Mouse (Mus musculus): ENCODE measurements around the gene Arhgap44. TPM values are rescaled to one million over a fixed set of nuclear protein-coding genes. Genes with fewer than 3 reads are reported as not detected.

The Arhgap44 gene
- total and polyA plus RNA-seq, 3 experiments = 14.9 to 26.6 (median 21.8) TPM

DNA sequence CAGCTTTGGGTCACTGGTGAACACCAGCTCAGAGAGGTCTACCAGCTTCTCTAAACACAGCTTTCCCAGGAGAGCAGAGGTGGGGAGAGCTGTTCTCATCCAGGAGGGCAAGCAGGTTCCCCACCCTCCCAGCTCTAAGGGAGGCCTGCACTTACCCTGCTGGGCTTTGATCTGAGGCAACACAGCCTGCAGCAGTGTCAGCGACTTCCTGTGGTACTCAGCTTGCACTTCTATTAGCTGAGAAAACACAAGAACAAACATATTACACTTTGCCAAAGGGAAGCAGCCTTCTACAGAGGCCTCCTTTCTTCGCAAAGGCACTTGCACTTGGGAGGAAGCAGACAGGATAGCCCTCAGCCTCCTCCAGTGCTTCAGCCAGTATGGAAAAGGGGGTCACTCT is 123.8 kb downstream of the Arhgap44 start:
- no peaks in the 10 kb centered on the region for H3K4me1 ChIP-seq (ENCODE audit: control insufficient read depth, insufficient read depth, low read length)
- 53% methylated on average over 2 of the region's 2 CpGs for WGBS
- H3K27ac ChIP-seq = no peak overlapping the region
- DNase-seq = no peak
- H3K27me3 ChIP-seq (ENCODE audit: control insufficient read depth, insufficient read depth, low read length) = no peaks in the 10 kb centered on the region
- H3K36me3 ChIP-seq (ENCODE audit: control insufficient read depth, insufficient read depth, low read length) = no peaks in the 10 kb centered on the region
- intact Hi-C loops (cut with DNase I) = no loop called here
- H3K79me2 ChIP-seq (replicated peaks; ENCODE audit: control insufficient read depth, insufficient read depth, low read length) = no peaks in the 10 kb centered on the region
- TF ChIP-seq POLR2A (IDR thresholded peaks at IDR 0.05; ENCODE audit: insufficient read depth, low read depth, low read length) (no peak), CTCF (IDR thresholded peaks at IDR 0.05) (no peak), EP300 (IDR thresholded peaks at IDR 0.05; ENCODE audit: insufficient read depth, low read depth, low read length) (no peak)
- H3K4me3 ChIP-seq = no peak overlapping the region
- H3K9ac ChIP-seq (ENCODE audit: low read depth, low read length) = no peak overlapping the region

DNA sequence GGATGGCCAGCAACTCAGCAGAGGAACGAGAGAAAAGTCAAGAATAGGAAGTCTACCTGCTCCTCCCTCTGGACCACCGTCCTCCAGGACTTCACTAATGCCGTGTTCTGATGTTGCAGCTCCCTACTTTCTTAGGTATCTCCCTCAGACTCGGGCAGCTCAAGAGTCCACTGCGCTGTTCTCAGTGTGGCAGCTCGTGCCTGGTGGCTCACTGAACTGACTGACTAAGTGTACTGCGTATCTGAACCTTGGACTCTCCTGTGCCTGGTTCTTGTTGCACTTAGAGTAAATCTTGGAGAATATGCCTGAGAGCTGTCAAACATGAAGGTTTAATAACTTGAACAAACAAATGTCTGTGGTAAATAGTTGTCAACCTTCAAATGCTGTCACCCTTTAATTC is 130.5 kb downstream of the Arhgap44 start:
- H3K79me2 ChIP-seq (replicated peaks; ENCODE audit: control insufficient read depth, insufficient read depth, low read length) = no peaks in the 10 kb centered on the region
- no peaks in the 10 kb centered on the region for H3K4me1 ChIP-seq (ENCODE audit: control insufficient read depth, insufficient read depth, low read length)
- no peaks in the 10 kb centered on the region for H3K27me3 ChIP-seq (ENCODE audit: control insufficient read depth, insufficient read depth, low read length)
- WGBS = 91% methylated on average over 7 of the region's 7 CpGs
- H3K9ac ChIP-seq (ENCODE audit: low read depth, low read length) = no peak overlapping the region
- H3K36me3 ChIP-seq (ENCODE audit: control insufficient read depth, insufficient read depth, low read length) = no peaks in the 10 kb centered on the region
- TF ChIP-seq CTCF (IDR thresholded peaks at IDR 0.05) (no peak), POLR2A (IDR thresholded peaks at IDR 0.05; ENCODE audit: insufficient read depth, low read depth, low read length) (no peak), EP300 (IDR thresholded peaks at IDR 0.05; ENCODE audit: insufficient read depth, low read depth, low read length) (no peak)
- DNase-seq = no peak
- no peak overlapping the region for H3K27ac ChIP-seq
- no peak overlapping the region for H3K4me3 ChIP-seq
- intact Hi-C loops (cut with DNase I) = no loop called here

DNA sequence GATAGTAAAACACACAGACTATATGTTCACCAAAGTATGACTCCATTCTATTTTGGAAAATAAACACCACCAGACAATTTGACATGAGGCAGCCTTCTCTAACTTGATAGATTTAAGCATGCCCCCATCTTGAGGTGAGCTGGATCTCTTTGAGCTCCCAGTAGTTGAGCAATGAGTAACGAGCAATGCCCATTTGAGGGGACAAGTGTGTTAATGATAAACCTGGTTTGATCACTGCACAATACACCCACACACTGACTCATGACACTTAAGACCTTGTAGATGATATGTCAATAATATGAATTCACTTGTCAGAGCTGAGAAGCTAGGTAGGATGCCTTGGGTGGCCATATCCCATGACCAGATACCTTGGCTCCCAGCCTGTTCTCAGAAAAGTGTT is 132.6 kb downstream of the Arhgap44 start:
- no peak overlapping the region for H3K27ac ChIP-seq
- DNase-seq = no peak
- intact Hi-C loops (cut with DNase I) = no loop called here
- H3K79me2 ChIP-seq (replicated peaks; ENCODE audit: control insufficient read depth, insufficient read depth, low read length) = no peaks in the 10 kb centered on the region
- no peak overlapping the region for H3K9ac ChIP-seq (ENCODE audit: low read depth, low read length)
- no peaks in the 10 kb centered on the region for H3K36me3 ChIP-seq (ENCODE audit: control insufficient read depth, insufficient read depth, low read length)
- H3K4me1 ChIP-seq (ENCODE audit: control insufficient read depth, insufficient read depth, low read length) = no peaks in the 10 kb centered on the region
- no peak for TF ChIP-seq EP300 (IDR thresholded peaks at IDR 0.05; ENCODE audit: insufficient read depth, low read depth, low read length)
- no peak for TF ChIP-seq POLR2A (IDR thresholded peaks at IDR 0.05; ENCODE audit: insufficient read depth, low read depth, low read length)
- TF ChIP-seq CTCF (IDR thresholded peaks at IDR 0.05) = no peak
- no peak overlapping the region for H3K4me3 ChIP-seq
- 92% methylated on average over 1 of the region's 1 CpGs for WGBS
- H3K27me3 ChIP-seq (ENCODE audit: control insufficient read depth, insufficient read depth, low read length) = no peaks in the 10 kb centered on the region

DNA sequence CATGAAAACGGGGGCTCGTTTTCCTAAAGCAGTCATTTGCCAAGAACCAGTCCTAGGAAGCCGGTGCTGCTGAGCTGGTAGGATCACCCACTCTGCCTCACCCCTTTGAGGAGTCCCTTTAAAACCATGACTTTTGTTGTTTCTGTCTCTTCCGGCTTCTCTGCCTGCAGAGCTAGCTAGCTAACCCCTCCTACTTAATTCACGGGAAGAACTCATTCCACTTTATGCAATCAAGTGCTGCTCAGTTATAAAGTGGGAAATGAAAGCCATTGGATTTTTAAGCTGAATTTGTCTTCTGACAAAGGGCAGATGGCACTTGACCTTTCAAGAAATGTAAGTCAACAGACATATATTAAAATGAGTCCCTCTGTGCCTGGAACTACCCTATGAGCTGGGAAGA is 134.7 kb downstream of the Arhgap44 start:
- Histone ChIP-seq H3K27ac (no peak overlapping the region), H3K79me2 (replicated peaks; ENCODE audit: control insufficient read depth, insufficient read depth, low read length) (no peaks in the 10 kb centered on the region), H3K27me3 (ENCODE audit: control insufficient read depth, insufficient read depth, low read length) (no peaks in the 10 kb centered on the region), H3K4me1 (ENCODE audit: control insufficient read depth, insufficient read depth, low read length) (no peaks in the 10 kb centered on the region), H3K36me3 (ENCODE audit: control insufficient read depth, insufficient read depth, low read length) (no peaks in the 10 kb centered on the region), H3K9ac (ENCODE audit: low read depth, low read length) (no peak overlapping the region), H3K4me3 (no peak overlapping the region)
- no peak for DNase-seq
- intact Hi-C loops (cut with DNase I) = no loop called here
- TF ChIP-seq CTCF (IDR thresholded peaks at IDR 0.05) = no peak
- TF ChIP-seq EP300 (IDR thresholded peaks at IDR 0.05; ENCODE audit: insufficient read depth, low read depth, low read length) = no peak
- TF ChIP-seq POLR2A (IDR thresholded peaks at IDR 0.05; ENCODE audit: insufficient read depth, low read depth, low read length) = no peak
- 87% methylated on average over 5 of the region's 5 CpGs for WGBS

DNA sequence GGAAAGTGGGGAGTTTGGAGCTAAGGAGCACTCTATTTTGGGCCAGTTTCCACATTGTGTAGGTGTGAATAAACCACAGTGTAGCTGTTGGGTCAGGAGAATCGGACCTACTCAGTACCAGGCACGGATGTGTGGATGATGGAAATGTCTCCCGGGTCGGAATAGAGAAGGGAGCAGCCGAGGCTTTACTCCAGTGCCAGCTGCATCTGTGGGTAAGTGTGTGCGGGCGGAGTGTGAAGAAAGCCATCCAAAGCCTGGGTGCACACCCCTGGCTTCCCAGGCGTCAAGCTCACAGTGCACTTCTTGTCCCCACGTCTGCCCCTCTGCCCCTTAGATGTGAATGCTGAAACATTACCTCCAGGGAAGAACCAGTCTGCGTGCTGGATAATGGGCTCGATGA is 140.0 kb downstream of the Arhgap44 start:
- H3K4me1 ChIP-seq (ENCODE audit: control insufficient read depth, insufficient read depth, low read length) = no peaks in the 10 kb centered on the region
- DNase-seq = no peak
- H3K9ac ChIP-seq (ENCODE audit: low read depth, low read length) = no peak overlapping the region
- WGBS = 91% methylated on average over 11 of the region's 11 CpGs
- H3K79me2 ChIP-seq (replicated peaks; ENCODE audit: control insufficient read depth, insufficient read depth, low read length) = no peaks in the 10 kb centered on the region
- no peaks in the 10 kb centered on the region for H3K27me3 ChIP-seq (ENCODE audit: control insufficient read depth, insufficient read depth, low read length)
- H3K4me3 ChIP-seq = no peak overlapping the region
- TF ChIP-seq POLR2A (IDR thresholded peaks at IDR 0.05; ENCODE audit: insufficient read depth, low read depth, low read length) (no peak), CTCF (IDR thresholded peaks at IDR 0.05) (no peak), EP300 (IDR thresholded peaks at IDR 0.05; ENCODE audit: insufficient read depth, low read depth, low read length) (no peak)
- no peaks in the 10 kb centered on the region for H3K36me3 ChIP-seq (ENCODE audit: control insufficient read depth, insufficient read depth, low read length)
- H3K27ac ChIP-seq = no peak overlapping the region
- intact Hi-C loops (cut with DNase I) = no loop called here

DNA sequence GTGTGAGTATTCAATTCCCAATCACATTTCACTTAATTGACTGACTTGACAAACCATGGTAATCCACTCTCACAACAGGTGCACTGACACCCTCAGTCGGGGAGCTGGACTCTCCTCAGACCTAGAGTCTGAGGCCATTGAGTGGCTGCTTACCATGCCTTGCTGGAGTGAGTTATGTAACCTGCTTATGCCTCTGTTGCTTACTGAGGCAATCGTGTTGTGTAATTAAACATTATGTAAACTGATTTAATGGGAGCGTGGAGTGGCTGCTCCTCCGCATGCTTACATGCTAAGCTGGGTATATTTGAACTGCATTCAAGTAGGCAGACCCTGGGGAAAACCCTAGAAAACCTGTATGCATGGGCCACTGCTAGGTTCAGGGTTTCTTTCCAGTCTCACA is 142.0 kb downstream of the Arhgap44 start:
- no peaks in the 10 kb centered on the region for H3K79me2 ChIP-seq (replicated peaks; ENCODE audit: control insufficient read depth, insufficient read depth, low read length)
- H3K36me3 ChIP-seq (ENCODE audit: control insufficient read depth, insufficient read depth, low read length) = no peaks in the 10 kb centered on the region

More for the DNA sequence above, 142.0 kb downstream of the Arhgap44 start:
- H3K27me3 ChIP-seq (ENCODE audit: control insufficient read depth, insufficient read depth, low read length) = no peaks in the 10 kb centered on the region
- no peak for DNase-seq
- TF ChIP-seq EP300 (IDR thresholded peaks at IDR 0.05; ENCODE audit: insufficient read depth, low read depth, low read length) (no peak), POLR2A (IDR thresholded peaks at IDR 0.05; ENCODE audit: insufficient read depth, low read depth, low read length) (no peak), CTCF (IDR thresholded peaks at IDR 0.05) (no peak)
- no peak overlapping the region for H3K9ac ChIP-seq (ENCODE audit: low read depth, low read length)
- WGBS = 96% methylated on average over 4 of the region's 4 CpGs
- intact Hi-C loops (cut with DNase I) = no loop called here
- H3K4me1 ChIP-seq (ENCODE audit: control insufficient read depth, insufficient read depth, low read length) = no peaks in the 10 kb centered on the region
- H3K27ac ChIP-seq = no peak overlapping the region
- no peak overlapping the region for H3K4me3 ChIP-seq

All from heart, adult 2 months (tissue).